Mouse (Mus musculus) liver, adult 2 months (tissue): ENCODE results near the gene Klk10.

ENCODE experiments used
- CTCF ChIP-seq: fragments of 200-500 bp; IDR thresholded peaks from 2 replicates; pipeline ENCODE4 v1.5.1; 2011; ENCODE audit warnings: low read depth, low read length, control low read depth
- POLR2A ChIP-seq: fragments of 200-500 bp; IDR thresholded peaks from 2 replicates; pipeline ENCODE4 v1.6.1; 2011; ENCODE audit warnings: low read length, control low read depth; ENCODE audit not compliant: insufficient read depth; ENCODE audit errors: extremely low read depth

DNA sequence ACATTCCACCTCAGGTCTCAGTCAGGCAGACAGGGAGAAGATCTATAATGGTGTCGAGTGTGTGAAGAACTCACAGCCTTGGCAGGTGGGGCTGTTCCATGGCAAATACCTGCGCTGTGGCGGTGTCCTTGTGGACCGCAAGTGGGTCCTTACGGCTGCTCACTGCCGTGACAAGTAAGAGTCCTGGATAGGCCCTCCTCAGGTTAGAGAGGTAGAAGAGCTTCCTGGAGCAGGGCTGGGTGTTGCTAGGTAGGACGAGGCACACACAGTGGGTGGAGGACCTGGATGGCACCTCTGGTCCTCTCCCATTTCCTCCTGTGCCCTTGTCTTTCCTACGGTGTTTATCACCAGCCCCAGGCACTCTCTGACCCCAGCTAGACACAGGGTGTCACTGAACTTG lies 11.2 kb upstream of the Klk10 start:
- TF ChIP-seq POLR2A (no peak), CTCF (no peak)
